Mouse (Mus musculus) heart, postnatal 10 days (tissue): ENCODE measurements around the gene Zfp940. TPM values are rescaled to one million over a fixed set of nuclear protein-coding genes. Genes with fewer than 3 reads are reported as not detected.
A peak's percentile ranks its signal among the peaks of the same experiment; 100 is the strongest.

Experiments used
- DNase-seq, 2 experiments: peaks; one replicate each; pipeline ENCODE4 v3.0.0; 2021
- intact Hi-C: fragments of 180-260 bp; cut with DNase I; formaldehyde crosslinking; loops from one replicate; pipeline ENCODE4 v1.15.1; 2025
- total RNA-seq, 2 experiments: library from RNA; stranded (reverse); gene quantifications; 2 replicates each; pipeline ENCODE4 v1.2.3; 2021

The Zfp940 gene
- total RNA-seq, 2 experiments from 2014 or later = 0.37 to 0.48 TPM

DNA sequence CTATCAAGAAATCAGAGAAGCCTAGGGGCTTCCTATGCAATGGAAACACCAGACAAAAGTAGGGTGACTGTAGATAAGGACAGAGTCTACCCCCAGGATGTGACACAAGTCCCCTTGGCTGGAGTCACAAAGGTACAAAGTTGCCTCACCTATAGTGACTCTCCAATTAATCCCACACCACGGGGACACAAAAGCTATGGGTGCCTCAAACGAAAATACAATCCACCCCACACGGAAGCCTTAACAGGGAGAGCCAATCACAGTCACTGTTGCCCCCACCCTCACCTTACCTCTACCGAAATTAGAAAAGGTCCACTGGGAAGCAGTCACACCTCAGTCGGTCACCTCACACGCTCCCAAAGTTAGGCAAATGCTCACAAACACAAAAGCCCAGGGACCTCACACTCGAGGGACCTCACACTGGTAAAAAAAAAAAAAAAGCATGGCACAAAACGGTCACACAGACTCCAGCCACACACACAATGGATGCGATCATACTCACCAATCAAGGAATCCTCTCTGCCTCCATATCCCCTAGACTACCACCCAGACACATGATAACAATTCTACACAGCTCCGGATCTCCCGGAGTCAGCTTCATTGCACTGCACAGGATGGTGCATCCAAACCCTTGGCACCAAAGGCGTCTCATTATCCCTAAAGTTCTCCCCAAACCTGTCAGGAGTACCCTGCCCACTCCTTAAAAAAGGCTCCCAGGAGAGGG is 38.2 kb downstream of the Zfp940 start:
- intact Hi-C loops = loop anchor here (5.0 kb wide), 1 partner anchor 33 kb away; the partner anchor contains the start of gene Zfp30

DNA sequence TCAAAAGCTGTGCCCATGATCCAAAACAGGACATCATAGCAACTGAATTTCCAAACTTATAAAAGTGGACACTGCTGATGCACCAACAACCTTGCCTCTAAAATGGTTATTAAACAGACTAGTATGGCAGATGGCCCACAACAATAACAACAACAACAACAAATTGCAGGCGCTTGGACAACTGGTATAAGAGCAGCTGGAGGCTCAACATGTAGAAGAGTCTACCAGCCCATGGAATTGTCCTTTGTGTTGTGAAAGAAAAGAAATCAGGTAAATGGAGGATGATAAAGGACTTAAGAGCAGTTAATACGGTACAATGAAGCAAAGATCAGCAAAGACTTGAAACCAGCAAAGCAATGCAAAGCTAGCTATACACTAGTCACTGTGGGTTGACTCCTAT is 39.1 kb downstream of the Zfp940 start:
- DNase-seq = no peak
- intact Hi-C loops = no loop called here

More for the DNA sequence above, 38.2 kb downstream of the Zfp940 start:
- no peak for DNase-seq

DNA sequence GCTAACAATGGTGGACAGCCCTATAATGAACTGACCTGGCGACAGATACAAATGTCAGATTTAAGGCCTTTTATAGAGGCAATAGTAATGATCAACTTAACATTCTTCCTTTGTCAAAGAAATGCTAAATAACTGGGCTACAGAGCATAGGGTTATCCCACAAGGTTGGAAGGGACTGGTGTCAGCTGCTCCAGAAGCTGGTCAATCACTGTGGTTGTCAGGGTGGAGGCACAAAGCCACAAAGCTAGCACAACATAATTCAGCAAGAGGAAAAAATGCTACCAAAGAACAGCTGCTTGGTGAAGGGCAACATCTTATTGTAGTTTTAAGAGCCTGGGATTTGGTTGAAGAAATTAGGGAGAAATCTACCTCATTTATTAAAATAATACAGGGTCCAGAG is 41.2 kb downstream of the Zfp940 start:
- DNase-seq = no peak
- intact Hi-C loops = no loop called here

DNA sequence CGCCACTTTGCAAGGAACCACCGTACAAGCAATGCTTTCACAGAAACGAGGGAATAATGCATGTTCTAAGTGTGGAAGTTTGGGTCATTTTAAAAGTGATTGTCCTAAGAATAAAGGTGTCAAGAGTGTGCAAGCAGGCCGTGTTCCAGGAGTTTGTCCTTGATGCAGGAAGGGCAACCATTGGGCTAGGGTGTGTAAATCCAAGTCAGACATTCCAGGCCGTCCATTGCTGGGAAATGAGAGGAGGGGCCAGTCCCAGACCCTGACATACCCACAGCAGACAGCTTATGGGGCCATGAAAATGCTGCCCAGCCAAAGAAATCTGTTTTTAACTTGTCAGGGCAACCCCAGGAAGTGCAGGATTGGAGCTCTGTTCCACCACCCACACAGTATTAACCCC is 46.4 kb downstream of the Zfp940 start:
- no peak for DNase-seq
- intact Hi-C loops = no loop called here

DNA sequence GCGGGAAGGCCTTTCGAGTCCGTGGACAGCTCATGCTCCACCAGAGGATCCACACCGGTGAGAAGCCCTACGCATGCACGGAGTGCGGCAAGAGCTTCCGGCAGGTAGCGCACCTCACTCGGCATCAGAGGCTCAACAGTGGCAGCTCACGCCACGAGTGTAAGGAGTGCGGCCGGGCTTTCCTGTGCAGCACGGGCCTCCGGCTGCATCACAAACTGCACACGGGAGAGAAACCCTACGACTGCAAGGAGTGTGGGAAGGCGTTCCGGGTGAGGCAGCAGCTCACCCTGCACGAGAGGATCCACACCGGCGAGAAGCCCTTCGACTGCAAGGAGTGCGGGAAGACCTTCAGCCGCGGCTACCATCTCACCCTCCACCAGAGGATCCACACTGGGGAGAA is 60.6 kb downstream of the Zfp940 start:
- intact Hi-C loops = no loop called here

DNA sequence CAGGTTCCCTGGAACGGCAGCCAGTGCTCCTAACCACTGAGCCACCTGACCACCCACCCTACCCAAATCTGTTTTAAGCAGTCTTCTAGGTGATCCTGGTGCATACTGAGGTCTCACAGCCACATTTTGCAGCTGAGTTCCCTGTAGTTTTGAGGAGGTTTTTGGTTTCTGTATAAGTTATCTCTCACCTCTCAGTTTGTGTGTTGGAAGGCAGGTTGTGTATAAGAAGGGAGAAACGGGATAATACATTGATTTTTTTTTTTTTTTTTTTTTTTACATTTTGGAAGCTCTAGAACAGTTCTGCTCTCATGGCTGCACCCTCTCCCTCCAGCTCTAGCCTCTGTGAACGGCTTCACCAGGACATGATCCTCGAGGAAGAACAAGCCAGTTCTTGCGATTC is 67.6 kb downstream of the Zfp940 start:
- DNase-seq = no peak
- intact Hi-C loops = loop anchor here (10.0 kb wide), 1 partner anchor 379 kb away; the partner anchor contains the start of gene Zfp146

More for the DNA sequence above, 60.6 kb downstream of the Zfp940 start:
- DNase-seq = no peak

DNA sequence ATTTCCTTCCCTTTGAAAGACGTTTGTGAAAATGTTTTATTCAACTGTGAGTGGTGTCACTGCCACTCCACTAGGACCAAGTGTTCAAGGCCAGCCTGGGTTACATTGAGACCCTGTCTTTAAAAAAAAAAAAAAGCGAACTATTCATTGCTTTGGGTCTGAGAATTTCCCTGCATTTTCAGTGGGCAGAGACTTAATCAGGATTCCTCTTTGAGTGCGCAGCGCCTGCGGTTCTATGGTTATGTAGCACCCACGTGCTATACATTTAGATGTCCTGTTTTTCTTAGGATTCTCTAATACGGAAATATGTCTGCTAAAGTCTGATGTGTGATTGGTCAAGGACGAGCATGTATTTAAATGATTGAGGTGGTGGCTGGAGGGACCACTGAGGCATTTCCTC is 68.4 kb downstream of the Zfp940 start:
- DNase-seq = no peak
- intact Hi-C loops = loop anchor here (10.0 kb wide), 1 partner anchor 380 kb away; the partner anchor contains the start of gene Zfp146

DNA sequence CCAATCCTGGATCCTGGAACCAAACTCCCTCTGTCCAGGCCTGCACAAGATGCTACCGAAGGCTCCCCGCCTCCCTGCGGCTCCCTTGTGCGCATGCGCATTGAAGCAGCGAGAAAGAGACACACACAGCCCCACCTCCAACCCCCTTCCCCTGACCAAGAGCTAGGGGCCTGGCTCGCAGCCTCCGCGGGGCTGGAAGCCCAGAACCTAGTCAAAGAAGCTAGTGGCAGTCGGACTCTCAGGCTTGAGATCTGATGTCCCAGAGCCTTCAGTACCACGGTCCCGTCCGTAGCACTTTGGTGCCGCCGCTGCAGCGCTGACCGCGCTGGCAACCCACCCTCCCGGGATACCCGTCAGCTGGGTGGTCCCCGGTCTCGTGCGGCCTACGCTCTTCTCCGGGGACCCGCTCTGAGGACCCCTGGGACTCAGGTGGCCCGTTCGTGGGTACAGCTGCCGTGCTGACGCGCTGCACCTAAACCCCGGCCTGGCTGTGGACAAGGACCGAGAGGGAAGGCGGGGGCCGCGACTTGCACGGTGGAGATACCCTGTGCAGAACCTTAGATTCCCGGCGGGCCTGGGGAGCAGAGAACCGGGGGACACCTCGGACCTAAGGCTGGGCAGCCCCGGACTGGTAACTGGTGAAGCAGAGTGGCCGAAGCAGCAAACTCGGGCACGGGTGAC is 69.5 kb downstream of the Zfp940 start, which contains the start of gene Zfp30:
Gene Zfp30, plus strand, starts transcription at position 128 of the 681 bp plus-strand sequence.
- intact Hi-C loops = loop anchor here (5.0 to 10.0 kb wide), 2 partner anchors 33 to 381 kb away; partner anchors contain the start of genes Zfp146 and Zfp790
- peak; percentile 89 to 90 for DNase-seq

Other genes with a start within 250 kb of the Zfp940 start
- not detected for gene Catsperg2, start 126.6 kb downstream of the Zfp940 start, total RNA-seq
- 10 to 100 TPM; 12.0 to 14.6 TPM for gene Zfp84, start 85.1 kb downstream of the Zfp940 start, total RNA-seq
- 1 to 10 TPM; 7.3 to 7.9 TPM for gene Zfp30, start 69.7 kb downstream of the Zfp940 start, total RNA-seq
- gene Zfp790, start 37.6 kb downstream of the Zfp940 start, total RNA-seq = 10 to 100 TPM; 12.0 to 14.1 TPM
- gene Zfp420, start 6.3 kb upstream of the Zfp940 start, total RNA-seq = 1 to 10 TPM; 3.1 to 3.8 TPM
- 10 to 100 TPM; 10.0 to 11.2 TPM for gene Zfp27, start 52.9 kb upstream of the Zfp940 start, total RNA-seq
- gene Zfp383, start 54.6 kb upstream of the Zfp940 start, total RNA-seq = 10 to 100 TPM in 1 of 2 experiments, 1 to 10 TPM in 1; 7.6 to 10.3 TPM
- 1 to 10 TPM; 8.3 to 8.9 TPM for gene Zfp74, start 100.4 kb upstream of the Zfp940 start, total RNA-seq
- 10 to 100 TPM; 46.7 to 53.1 TPM for gene Zfp568, start 130.3 kb upstream of the Zfp940 start, total RNA-seq
- gene Zfp14, start 197.7 kb upstream of the Zfp940 start, total RNA-seq = 1 to 10 TPM; 1.6 to 2.6 TPM
- 1 to 10 TPM in 1 of 2 experiments, under 1 TPM in 1; 0.98 to 1.1 TPM for gene Zfp82, start 219.2 kb upstream of the Zfp940 start, total RNA-seq
- gene Gm26920, start 236.7 kb upstream of the Zfp940 start, total RNA-seq = under 1 TPM in 1 of 2 experiments, not detected in 1; 0.62 TPM
- 1 to 10 TPM; 1.3 to 2.3 TPM for gene Zfp566, start 236.9 kb upstream of the Zfp940 start, total RNA-seq
- gene Zfp260, start 241.1 kb upstream of the Zfp940 start, total RNA-seq = 10 to 100 TPM; 44.8 to 53.3 TPM